Mouse (Mus musculus): ENCODE results near the gene Ypel4. TPM values are rescaled to one million over a fixed set of nuclear protein-coding genes. Genes with fewer than 3 reads are reported as not detected.

Gene Ypel4
- total RNA-seq, 2 experiments from 2014 or later = 327 to 399 TPM

Other genes with a start within 250 kb of the Ypel4 start
- gene Ctnnd1, start 83.3 kb upstream of the Ypel4 start, total RNA-seq (2015; ENCODE audit: low replicate concordance) = 11.2 and 15.1 TPM in 2 replicates
- gene Ctnnd1, start 83.3 kb upstream of the Ypel4 start, total RNA-seq (2017; ENCODE audit: low replicate concordance) = 7.0 and 18.7 TPM in 2 replicates
- gene Btbd18, start 75.0 kb upstream of the Ypel4 start, total RNA-seq (2015; ENCODE audit: low replicate concordance) = not detected in 2 replicates
- gene Btbd18, start 75.0 kb upstream of the Ypel4 start, total RNA-seq (2017; ENCODE audit: low replicate concordance) = not detected in 2 replicates
- gene Selenoh, start 63.3 kb upstream of the Ypel4 start, total RNA-seq (2015; ENCODE audit: low replicate concordance) = 59.8 and 66.2 TPM in 2 replicates
- gene Selenoh, start 63.3 kb upstream of the Ypel4 start, total RNA-seq (2017; ENCODE audit: low replicate concordance) = 21.6 and 28.2 TPM in 2 replicates
- gene Gm28635, start 56.0 kb upstream of the Ypel4 start, total RNA-seq (2015; ENCODE audit: low replicate concordance) = not detected in 2 replicates
- 1.1 TPM in 1 of 2 replicates, not detected in the other for gene Gm28635, start 56.0 kb upstream of the Ypel4 start, total RNA-seq (2017; ENCODE audit: low replicate concordance)
- 29.3 and 36.0 TPM in 2 replicates for gene Med19, start 55.7 kb upstream of the Ypel4 start, total RNA-seq (2015; ENCODE audit: low replicate concordance)
- gene Med19, start 55.7 kb upstream of the Ypel4 start, total RNA-seq (2017; ENCODE audit: low replicate concordance) = 42.9 and 47.5 TPM in 2 replicates
- 52.4 and 74.6 TPM in 2 replicates for gene Tmx2, start 54.9 kb upstream of the Ypel4 start, total RNA-seq (2015; ENCODE audit: low replicate concordance)
- gene Tmx2, start 54.9 kb upstream of the Ypel4 start, total RNA-seq (2017; ENCODE audit: low replicate concordance) = 42.6 and 43.2 TPM in 2 replicates
- gene Zdhhc5, start 18.9 kb upstream of the Ypel4 start, total RNA-seq (2015; ENCODE audit: low replicate concordance) = 67.0 and 77.5 TPM in 2 replicates
- gene Zdhhc5, start 18.9 kb upstream of the Ypel4 start, total RNA-seq (2017; ENCODE audit: low replicate concordance) = 83.7 and 85.0 TPM in 2 replicates
- 67.4 and 70.0 TPM in 2 replicates for gene Clp1, start 6.7 kb upstream of the Ypel4 start, total RNA-seq (2015; ENCODE audit: low replicate concordance)
- gene Clp1, start 6.7 kb upstream of the Ypel4 start, total RNA-seq (2017; ENCODE audit: low replicate concordance) = 26.2 and 54.4 TPM in 2 replicates
- not detected in 2 replicates for gene Gm19426, start 9.6 kb downstream of the Ypel4 start, total RNA-seq (2015; ENCODE audit: low replicate concordance)
- not detected in 2 replicates for gene Gm19426, start 9.6 kb downstream of the Ypel4 start, total RNA-seq (2017; ENCODE audit: low replicate concordance)
- 0.72 and 12.6 TPM in 2 replicates for gene Serping1, start 41.4 kb downstream of the Ypel4 start, total RNA-seq (2015; ENCODE audit: low replicate concordance)
- 1.8 and 3.8 TPM in 2 replicates for gene Serping1, start 41.4 kb downstream of the Ypel4 start, total RNA-seq (2017; ENCODE audit: low replicate concordance)
- 424 and 462 TPM in 2 replicates for gene Ube2l6, start 64.8 kb downstream of the Ypel4 start, total RNA-seq (2015; ENCODE audit: low replicate concordance)
- gene Ube2l6, start 64.8 kb downstream of the Ypel4 start, total RNA-seq (2017; ENCODE audit: low replicate concordance) = 282 and 312 TPM in 2 replicates
- not detected in 2 replicates for gene Smtnl1, start 88.6 kb downstream of the Ypel4 start, total RNA-seq (2015; ENCODE audit: low replicate concordance)
- gene Smtnl1, start 88.6 kb downstream of the Ypel4 start, total RNA-seq (2017; ENCODE audit: low replicate concordance) = not detected in 2 replicates
- 16.8 and 17.3 TPM in 2 replicates for gene Timm10, start 92.9 kb downstream of the Ypel4 start, total RNA-seq (2015; ENCODE audit: low replicate concordance)
- gene Timm10, start 92.9 kb downstream of the Ypel4 start, total RNA-seq (2017; ENCODE audit: low replicate concordance) = 6.5 TPM in 1 of 2 replicates, not detected in the other
- gene Slc43a1, start 104.8 kb downstream of the Ypel4 start, total RNA-seq (2015; ENCODE audit: low replicate concordance) = 716 and 794 TPM in 2 replicates
- gene Slc43a1, start 104.8 kb downstream of the Ypel4 start, total RNA-seq (2017; ENCODE audit: low replicate concordance) = 395 and 487 TPM in 2 replicates
- not detected in 2 replicates for gene Rtn4rl2, start 152.7 kb downstream of the Ypel4 start, total RNA-seq (2015; ENCODE audit: low replicate concordance)
- gene Rtn4rl2, start 152.7 kb downstream of the Ypel4 start, total RNA-seq (2017; ENCODE audit: low replicate concordance) = not detected in 2 replicates
- gene Slc43a3, start 202.5 kb downstream of the Ypel4 start, total RNA-seq (2015; ENCODE audit: low replicate concordance) = 480 and 538 TPM in 2 replicates
- 432 and 465 TPM in 2 replicates for gene Slc43a3, start 202.5 kb downstream of the Ypel4 start, total RNA-seq (2017; ENCODE audit: low replicate concordance)
- 91.5 and 93.5 TPM in 2 replicates for gene Prg2, start 246.4 kb downstream of the Ypel4 start, total RNA-seq (2015; ENCODE audit: low replicate concordance)
- gene Prg2, start 246.4 kb downstream of the Ypel4 start, total RNA-seq (2017; ENCODE audit: low replicate concordance) = 123 and 136 TPM in 2 replicates

Measured in erythroid progenitor cell, adult 5-6 weeks (primary cell).